Mouse (Mus musculus) kidney, postnatal 4 days (tissue): ENCODE measurements around the gene Gsdma2.
A peak's percentile ranks its signal among the peaks of the same experiment; 100 is the strongest.

Experiments
- DNase-seq, 2 experiments: peaks; one replicate each; pipeline ENCODE4 v3.0.0; 2021; ENCODE audit warnings: mixed read lengths in 2 of 2

Gene Gsdma2

GRCm38 (mm10) chr11:98701213-98701670 is 54.7 kb downstream of the Gsdma2 start, which contains the start of gene Csf3:
Csf3 (plus strand) TSS chr11:98701263.
- DNase-seq, result no peak

GRCm38 (mm10) chr11:98702323-98702722 is 55.8 kb downstream of the Gsdma2 start:
- no peak for DNase-seq

DNA sequence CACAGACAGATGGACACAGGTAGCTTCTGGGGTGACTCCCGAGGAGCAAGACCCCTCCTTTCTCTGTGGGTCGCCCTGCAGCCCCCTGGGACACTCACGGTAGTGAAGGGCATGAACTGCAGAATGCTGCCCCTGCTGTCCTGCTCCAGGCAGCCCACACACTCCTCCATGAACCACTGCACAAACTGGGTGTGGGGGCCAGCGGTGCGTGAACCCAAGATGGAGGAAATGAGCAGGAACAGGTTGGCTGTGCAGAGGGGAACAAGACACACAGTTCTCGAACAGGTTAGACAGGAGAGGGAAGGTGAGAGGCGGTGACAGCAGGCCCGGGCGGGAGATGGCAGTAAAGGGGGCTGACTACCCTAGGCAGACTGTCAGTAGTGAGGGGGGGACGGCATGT is 58.5 kb downstream of the Gsdma2 start:
- DNase-seq, result peak; percentile 53 to 70
